Mouse (Mus musculus) liver, postnatal 0 days (tissue): ENCODE data around the gene Hist2h2ac.

ENCODE experiments used
- CTCF ChIP-seq: sonication (generic); IDR thresholded peaks from 2 replicates; pipeline ENCODE4 v1.5.1; 2016; ENCODE audit warnings: antibody characterized with exemption, low read depth
- EP300 ChIP-seq: IDR thresholded peaks from 2 replicates; pipeline ENCODE4 v1.6.1; 2016; ENCODE audit warnings: antibody characterized with exemption, low read depth, mild to moderate bottlenecking

GRCm38 (mm10) chr3:96170976-96171545, 49.6 kb downstream of the Hist2h2ac start:
- TF ChIP-seq CTCF (no peak), EP300 (no peak)
